Mouse (Mus musculus) erythroblast, embryonic 14.5 days (primary cell): ENCODE data around the gene Mrps18b.

ENCODE experiments used
- GATA1 ChIP-seq: IDR thresholded peaks from 2 replicates; pipeline ENCODE4 v1.6.1; 2012; ENCODE audit warnings: low read length, inconsistent platforms, mixed read lengths
- TAL1 ChIP-seq: IDR thresholded peaks from 3 replicates; pipeline ENCODE4 v1.6.1; 2012; ENCODE audit warnings: low read length, inconsistent platforms, mixed read lengths

GRCm38 (mm10) chr17:35870151-35870883 lies 45.9 kb downstream of the Mrps18b start:
- TF ChIP-seq GATA1 (no peak), TAL1 (no peak)
